Mouse (Mus musculus): ENCODE results near the gene Grb10.

Gene Grb10

DNA sequence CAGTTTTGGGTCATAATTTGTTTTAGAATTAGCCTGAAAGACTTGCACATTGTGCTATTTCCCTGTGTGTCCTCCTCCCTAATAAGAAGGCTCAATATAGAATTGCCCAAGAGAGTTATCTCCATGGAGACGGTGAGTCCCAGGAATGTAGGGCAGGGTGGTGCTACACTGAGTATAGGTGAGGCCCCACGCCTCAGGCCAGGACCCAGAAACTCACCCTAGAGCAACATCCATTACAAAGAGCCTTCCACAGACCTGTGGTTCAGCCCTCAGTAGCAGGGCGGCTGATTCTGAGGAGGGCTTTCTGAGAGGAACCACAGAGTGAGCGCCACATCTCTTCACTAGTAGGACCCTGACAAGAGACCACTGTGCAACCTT lies 89.5 kb downstream of the Grb10 start:
- DNase-seq (ENCODE audit: inconsistent age in 2 of 2, low spot score in 1 of 2), result no peak

DNA sequence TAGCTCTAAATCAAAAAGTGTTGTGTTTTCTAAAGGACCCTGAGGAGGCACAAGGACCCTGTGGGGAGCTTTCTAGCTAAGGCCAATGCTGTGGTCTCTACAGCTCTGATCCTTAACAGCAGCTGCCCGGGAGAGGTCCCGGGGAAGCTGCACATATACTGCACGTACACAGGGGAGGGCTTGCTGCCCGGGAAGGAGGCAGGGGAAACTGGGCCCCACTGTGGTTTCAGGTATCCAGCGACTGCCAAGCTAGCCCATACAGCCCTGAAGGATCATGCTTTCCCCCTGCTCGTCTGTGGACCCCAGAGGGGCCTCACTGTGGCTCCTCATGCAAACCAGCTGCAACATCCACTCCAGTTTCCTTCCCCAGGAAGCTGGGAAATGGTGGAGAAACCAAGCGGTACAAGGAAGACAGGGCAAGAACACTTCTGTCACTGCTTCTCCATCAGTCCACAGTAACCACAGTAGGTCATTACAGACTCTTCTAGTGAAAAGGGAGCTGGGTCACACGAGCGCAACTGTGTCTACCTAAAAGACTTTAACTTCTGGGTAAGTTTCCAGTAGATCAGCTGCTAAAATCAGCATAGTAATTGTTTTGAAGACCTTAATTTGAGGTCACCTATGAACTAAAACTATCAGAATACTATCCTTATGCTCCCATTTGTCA lies 90.0 kb downstream of the Grb10 start:
- no peak for DNase-seq (ENCODE audit: inconsistent age in 2 of 2, low spot score in 1 of 2)

DNA sequence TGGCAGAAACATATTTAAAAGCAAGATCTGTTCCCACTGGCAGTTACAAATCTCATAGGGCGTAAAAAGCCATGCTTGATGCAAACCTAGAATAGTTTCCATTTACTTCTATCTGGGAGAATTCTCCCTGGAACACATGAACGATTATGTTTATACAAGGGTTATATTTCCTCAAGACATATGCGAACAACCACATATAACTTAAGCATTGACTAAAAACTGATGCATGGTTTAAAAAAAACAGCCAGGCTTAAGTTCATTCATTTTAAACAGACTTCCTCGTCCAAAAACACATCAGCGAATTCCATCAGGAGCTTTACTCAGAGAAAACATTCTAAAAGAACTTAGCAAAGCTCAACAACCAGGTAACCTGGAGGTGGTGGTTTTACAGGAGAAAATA lies 90.6 kb downstream of the Grb10 start:
- no peak for DNase-seq (ENCODE audit: inconsistent age in 2 of 2, low spot score in 1 of 2)

DNA sequence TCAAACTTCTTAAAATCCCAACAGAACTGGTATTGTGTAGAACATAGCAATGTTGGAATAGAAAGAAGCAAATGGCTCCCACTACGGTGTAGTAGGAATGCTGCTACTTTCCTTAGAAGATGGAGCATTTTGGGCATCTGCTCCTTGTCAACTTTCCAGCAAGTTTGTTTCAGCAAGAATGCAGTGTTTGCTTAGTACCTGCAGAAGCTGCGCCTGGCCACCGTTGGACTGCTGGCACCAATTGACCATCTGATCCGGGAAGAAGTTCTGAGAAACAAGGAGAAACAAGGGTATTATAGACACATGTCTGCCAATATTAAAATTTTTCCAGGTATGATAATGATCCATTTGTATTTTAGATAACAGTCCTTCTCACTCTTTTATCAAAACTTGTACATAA lies 92.7 kb downstream of the Grb10 start:
- DNase-seq (ENCODE audit: inconsistent age in 2 of 2, low spot score in 1 of 2), result no peak

DNA sequence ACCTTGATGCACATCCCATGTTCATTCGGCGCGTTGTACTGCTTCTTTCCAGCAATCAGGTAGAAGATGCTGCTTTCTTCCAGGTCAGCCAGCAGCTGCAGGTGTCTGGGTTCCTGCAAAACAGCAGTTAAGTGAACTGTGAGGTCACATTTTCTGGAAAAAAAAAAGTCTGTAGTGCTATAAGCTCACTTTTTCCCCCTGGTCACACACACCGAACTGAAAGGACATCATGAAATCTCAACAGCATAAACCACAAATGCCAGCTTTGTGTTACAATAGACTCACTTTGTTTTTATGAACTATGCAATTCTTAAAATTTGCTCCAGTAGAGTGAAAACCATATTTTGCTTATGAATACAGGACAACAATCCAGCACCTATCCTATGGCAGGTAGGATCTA lies 93.7 kb downstream of the Grb10 start:
- DNase-seq (ENCODE audit: inconsistent age in 2 of 2, low spot score in 1 of 2), result no peak

DNA sequence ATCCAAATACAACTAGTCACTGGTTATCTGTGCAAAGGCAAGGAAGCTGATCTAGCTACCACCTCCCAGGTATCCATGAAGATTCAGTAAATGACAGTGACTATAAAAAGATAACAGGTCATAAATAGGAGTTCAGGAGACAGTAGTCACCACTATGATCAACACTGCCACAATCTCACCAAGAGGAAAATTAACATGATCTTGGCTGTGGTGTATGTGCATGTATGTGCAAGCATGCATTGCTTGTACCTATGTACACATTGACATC lies 94.5 kb downstream of the Grb10 start:
- no peak for DNase-seq (ENCODE audit: inconsistent age in 2 of 2, low spot score in 1 of 2)

DNA sequence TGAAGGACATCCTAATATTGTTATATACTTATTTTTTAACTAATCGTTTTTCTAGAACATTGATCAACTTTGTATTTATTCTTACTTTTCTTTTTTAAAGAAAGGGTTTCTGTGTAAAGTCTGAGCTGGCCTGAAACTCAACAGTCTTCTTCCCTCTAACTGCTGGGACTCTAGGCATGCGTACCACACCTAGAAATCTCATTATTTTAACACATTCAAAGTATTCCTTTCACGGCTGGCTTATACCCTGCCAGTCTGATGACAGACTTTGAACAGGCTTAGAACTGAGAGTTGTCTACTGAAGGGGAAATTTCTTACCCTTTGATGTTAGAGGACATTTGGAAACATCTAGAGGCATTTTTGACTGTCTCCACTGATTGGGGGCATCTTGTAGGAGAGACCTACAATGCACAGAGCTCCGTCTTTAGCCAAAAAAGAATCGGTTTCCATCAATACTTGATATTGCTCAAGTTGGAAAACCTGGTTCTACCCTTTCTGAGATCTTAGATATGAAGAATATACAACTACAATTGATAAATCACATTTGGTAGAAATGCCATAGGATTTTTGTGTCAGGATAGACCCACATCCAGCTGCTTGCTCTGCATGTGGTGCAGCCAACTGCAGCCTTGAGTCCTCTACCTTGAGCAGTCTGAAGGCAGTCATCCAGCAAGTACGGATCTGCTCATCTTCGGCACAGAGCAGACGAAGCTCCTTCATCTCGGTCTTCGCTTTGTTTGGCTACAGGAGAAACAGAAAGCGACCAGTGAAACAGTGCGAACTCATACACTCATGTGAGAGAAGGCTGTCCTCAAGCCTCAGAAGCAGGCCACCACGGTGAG lies 95.0 kb downstream of the Grb10 start:
- no peak for DNase-seq (ENCODE audit: inconsistent age in 2 of 2, low spot score in 1 of 2)

DNA sequence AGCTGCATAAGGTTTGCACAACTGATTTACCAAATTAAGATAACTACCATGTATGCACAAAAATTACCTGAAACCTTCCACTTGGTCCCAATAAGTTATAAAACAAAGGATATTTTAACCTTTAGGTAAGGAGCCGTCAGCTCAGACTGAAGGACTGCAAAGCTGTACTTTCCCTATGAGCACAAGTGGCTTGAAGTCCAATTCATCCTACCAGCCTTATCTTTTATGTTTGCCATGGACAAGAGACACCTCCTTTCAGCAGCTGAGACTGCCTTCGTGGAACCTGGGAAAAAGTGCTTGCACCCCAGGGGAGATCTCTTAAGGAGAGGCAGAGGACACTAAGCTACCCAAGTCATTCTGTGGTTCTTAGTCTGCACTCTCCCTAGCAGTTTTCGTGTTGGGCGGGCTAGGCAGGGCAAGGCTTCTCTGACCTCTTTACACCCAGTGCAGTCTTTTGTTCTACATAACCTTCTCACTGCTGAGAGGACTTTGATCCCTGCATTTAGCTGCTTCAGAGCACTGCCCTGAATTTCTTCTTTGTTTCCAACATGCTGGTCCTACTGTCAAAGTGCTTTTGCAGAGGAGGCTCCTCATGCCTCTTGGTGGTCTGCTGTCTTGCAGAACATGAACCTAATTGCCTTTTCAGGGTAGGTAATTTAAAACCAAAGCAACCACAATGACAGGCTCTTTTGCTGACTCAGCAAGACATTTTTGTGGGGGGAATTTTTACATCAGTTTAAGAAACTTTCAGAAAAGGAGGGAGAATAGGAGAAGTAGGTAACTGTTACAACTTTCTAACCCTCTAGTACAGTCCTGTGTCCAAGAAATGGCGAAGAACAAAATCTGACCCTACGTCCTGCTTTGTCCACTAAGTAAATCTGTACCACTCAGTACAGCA lies 95.9 kb downstream of the Grb10 start:
- no peak for DNase-seq (ENCODE audit: inconsistent age in 2 of 2, low spot score in 1 of 2)

DNA sequence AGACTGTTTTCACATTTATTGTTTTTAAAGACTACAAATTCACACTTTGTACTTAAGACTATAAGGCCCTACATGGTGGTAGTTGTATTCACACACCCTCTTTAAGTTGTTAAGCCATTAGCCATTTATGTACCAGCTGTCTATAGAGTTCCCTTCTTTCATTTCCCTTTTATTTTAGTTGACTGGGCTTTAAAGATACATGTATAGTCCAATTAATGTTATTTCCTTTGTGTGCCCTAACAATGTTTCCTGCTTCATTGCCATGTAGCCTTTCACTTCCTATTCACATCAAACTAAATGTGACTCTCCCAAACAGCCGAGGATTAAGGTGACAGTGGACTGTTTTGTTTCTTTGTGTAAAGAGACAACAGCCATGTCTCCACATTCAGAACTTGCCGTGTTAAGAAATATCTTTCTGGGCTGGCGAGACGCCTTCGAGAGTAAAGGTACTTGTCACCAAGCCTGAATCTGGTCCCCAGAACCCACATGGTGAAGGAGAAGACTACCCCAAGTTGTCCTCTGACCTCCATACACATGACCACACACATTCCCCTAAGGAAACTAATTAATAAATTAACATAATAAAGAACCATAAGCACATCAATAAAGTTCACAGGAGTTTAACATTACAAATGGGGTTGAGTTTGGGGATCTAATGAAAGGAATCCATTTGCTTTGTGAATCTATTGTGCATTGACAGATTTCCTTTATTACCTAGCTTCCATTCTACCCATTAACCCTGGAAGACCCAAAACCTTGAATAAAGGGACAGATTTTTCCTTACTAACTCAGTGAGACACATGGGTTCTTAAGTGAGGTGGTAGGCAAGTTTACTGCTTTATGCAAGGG lies 97.4 kb downstream of the Grb10 start:
- DNase-seq (ENCODE audit: inconsistent age in 2 of 2, low spot score in 1 of 2), result no peak

DNA sequence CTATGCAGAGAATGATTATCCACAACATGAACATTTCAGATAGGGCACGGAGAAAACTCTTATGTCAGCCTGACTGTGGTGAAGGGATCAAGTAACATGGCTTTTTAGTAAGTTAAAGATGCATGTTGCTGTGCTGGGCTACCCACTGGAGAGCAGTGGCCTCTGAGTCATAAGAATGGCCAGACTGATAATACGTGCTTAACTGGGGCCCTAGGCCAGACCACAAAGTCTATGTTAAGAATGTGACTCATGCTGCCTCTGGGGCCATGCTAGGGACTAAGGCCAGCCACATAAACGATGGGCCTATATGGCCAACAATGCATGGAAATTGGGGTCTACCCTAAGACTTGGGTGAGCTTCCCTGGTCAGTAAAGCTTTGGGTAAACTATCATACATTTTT lies 98.9 kb downstream of the Grb10 start:
- peak; percentile 25 to 54 for DNase-seq (ENCODE audit: inconsistent age in 2 of 2, low spot score in 1 of 2)

DNA sequence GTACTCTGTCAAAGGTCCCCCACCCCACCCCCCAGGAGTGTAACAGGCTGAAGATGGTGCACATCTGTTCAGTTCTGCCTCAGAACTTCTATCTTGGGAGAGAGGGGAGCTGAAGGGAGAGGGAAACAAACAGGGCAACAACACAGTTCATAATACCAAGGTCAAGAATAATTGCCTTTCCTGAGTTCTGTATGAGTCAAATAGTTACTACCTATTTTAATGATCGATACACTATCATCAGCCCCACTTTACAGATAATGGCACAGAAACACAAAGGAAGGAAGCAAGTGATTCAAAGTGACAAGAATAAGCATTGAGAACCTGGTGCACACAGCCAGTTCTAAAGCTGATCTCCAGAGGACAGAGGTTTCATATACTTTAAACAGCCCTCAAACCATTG lies 99.9 kb downstream of the Grb10 start:
- no peak for DNase-seq (ENCODE audit: inconsistent age in 2 of 2, low spot score in 1 of 2)

DNA sequence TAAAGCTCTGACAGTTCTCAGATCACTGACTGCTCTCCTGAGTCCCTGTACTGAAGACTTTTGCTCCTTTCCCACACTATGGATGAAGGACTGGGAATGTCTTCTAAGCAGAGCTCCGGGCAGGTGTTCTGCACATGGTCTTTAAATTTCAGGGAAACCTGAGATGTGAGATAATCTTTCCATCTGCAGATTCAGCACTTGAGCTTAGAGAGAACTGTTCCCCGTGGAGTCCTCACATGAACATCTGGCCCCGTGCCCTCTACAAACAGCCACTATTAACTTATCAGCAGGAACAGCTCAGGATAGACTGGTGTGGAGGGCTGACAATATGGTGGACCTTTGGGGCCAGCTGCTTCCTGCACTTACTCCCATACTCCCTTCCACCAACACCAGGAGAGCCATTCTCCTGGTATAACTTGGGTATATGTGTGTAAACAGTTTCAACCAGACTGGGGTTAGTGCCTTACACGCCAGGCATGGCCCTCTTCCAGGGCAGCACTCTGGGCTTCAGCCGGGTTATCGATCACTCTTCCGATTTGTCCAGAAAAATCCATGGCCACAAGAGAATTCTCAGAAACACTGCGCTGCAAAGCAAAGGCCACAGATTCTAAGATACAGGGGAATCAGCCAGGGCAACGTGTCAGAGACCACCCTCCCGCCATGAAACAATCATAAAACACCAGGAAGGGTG lies 101.0 kb downstream of the Grb10 start:
- DNase-seq (ENCODE audit: inconsistent age in 2 of 2, low spot score in 1 of 2), result no peak

DNA sequence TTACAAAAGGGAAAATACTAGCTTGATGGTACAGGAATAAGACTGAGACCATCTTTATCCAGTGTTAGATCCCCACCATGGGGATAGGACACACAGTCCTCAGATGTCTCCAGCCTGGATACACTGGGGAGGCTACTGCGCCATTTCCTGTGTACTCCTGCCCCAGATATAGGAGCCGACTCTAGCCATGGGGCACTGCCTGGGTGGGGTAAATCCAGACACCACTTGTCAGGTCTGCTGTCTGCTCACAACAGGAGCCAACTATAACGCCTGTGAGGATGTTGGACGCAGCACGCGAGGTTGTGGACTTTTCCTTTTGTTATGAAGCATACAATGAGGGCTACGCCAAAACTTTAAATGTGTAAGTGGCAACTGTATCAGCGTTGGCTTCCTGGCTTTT lies 103.7 kb downstream of the Grb10 start:
- no peak for DNase-seq (ENCODE audit: inconsistent age in 2 of 2, low spot score in 1 of 2)

DNA sequence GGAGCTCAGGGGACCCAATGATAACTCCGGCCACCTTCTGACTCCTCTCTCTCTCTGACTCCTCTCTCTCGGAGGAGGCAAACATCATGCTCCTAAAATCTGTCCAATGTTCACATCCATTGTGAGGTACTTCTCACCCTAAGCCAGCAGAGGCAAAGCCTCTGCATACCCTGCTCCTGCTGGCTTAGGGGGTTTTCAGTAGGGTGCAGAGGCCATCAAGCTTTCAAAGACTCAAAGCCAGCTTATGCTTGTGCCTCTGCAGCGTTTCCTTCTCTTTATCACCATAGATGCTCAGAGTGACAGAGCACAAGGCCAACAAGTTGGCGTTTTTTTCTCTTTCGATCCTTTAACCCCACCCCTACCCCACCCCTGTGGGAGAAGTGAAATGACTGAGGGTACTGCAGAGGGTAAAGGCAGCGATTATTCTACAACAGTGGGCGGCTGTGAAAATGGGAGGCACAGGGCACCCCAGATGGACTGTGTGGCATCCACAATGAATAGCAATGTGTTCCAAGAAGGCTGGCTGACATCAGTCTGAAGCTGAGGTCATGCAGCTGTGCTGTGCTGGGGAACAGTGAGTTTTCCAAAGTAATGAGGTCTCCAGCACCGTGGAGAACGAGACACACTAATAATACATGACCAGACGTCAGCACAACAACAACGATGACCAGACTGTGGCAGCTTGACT lies 106.2 kb downstream of the Grb10 start:
- no peak for DNase-seq (ENCODE audit: inconsistent age in 2 of 2, low spot score in 1 of 2)

DNA sequence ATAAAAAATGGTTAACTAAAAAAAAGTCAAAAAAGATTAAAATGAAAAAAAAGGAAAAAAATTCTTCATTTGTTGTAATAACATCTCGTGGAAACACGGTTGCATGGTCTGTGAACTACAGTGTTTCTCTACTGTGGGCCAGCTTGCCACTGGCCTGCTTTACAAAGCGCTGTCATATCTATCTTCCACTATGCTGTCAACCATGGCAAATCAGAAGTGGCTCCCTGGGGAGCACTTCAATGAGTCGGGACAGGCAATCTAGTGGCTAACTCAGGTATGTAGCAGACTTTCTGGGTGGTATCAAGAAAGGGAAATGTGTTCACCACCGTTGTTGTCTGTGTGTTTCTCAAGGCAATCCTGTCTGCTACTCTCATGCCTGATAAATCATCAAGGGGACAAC lies 106.8 kb downstream of the Grb10 start:
- no peak for DNase-seq (ENCODE audit: inconsistent age in 2 of 2, low spot score in 1 of 2)

DNA sequence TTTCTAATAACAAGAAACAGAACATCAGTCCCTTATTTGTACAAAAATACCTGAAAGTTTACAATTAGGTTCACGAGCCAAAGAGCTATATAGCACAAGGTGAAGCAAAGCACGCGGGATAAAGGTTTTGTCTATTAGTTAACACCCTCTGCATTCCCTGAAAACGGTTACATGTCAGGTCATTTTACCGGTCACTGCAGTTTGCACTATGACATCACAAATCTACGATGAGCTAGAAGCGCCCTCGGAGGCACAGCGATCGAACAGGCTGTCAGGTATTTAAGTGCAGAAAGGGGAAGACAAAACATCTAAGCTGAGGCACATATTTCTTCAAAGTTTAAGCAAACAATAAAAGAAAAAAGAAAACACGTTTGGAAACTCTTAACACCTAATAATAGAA lies 108.0 kb downstream of the Grb10 start:
- DNase-seq (ENCODE audit: inconsistent age in 2 of 2, low spot score in 1 of 2), result no peak

DNA sequence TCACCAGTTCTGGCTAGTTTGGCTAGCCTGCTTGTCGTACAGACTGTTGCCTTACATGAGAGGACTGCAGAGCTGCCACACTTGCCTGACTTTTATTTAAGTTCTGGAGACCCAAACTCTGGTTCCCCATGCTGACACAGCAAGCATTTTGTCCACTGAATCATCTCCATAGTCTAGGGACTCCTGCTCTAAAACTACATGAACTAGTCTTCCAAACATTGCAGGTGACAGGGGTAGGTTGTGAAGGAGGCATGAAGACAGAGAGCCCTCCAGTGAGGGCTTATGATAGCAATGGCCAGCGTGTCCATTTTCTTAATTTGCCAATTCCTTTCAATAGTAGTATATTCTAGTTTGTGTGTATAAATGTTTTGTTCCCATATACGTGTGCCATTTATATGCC lies 109.4 kb downstream of the Grb10 start:
- DNase-seq (ENCODE audit: inconsistent age in 2 of 2, low spot score in 1 of 2), result no peak

DNA sequence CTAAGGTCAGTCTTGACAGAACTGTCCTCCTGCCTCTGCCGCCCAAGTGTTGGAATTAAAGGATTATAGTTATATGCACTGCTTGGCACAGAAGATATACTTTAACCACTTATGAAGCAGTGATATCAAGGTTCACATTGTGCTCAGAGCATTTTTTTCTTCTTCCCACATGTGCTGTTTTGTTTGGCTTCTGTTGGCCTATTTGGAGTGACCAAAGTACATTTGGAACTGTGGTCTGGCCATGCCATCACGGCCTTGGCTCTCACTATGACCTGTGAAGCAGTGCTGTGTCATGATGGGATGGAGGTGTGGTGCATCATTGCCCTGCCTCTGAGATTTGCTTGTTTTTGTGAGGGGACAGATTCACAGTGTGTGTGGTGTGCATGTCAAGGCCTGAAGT lies 109.9 kb downstream of the Grb10 start:
- DNase-seq (ENCODE audit: inconsistent age in 2 of 2, low spot score in 1 of 2), result no peak

DNA sequence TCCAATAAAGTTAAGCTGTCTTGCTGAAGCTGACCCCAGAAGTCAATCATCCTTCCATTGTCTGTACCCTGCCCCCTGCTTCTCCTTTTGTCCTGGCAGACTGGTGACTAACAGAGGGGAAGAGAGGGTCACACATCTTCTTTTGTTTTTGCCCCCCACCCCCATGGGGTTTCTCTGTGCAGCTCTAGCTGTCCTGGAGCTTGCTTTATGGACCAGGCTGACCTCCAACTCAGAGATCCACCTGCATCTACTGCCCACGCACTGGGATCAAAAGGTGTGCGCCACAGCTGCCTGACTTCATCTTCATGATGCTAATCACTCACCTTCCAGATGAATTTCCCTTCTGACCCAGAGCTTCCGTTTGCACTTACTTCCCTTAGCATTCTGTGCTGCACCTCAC lies 114.6 kb downstream of the Grb10 start:
- DNase-seq (ENCODE audit: inconsistent age in 2 of 2, low spot score in 1 of 2), result no peak

DNA sequence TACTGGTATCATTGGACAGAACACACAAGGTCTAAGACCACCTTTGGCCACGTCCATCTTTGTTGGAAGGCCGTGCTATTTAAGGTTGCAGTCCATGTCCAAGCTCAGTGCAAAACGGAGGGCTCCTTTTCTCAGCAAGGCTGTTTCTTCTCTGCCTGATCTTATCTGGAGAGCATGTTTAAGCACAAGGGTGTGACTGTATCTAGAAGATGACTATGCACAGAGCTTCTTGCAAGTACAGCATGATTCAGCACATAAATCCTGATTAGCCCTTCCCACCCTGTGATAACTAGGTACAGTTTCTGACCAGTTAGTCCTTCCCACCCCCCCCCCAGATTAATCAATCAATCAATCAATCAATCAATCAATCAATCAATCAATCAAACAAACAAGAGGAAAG lies 115.1 kb downstream of the Grb10 start:
- no peak for DNase-seq (ENCODE audit: inconsistent age in 2 of 2, low spot score in 1 of 2)

All from adrenal gland, adult (tissue).